Comparison of ENCODE assay signal across 12 mouse cellular contexts in the genomic region with DNA sequence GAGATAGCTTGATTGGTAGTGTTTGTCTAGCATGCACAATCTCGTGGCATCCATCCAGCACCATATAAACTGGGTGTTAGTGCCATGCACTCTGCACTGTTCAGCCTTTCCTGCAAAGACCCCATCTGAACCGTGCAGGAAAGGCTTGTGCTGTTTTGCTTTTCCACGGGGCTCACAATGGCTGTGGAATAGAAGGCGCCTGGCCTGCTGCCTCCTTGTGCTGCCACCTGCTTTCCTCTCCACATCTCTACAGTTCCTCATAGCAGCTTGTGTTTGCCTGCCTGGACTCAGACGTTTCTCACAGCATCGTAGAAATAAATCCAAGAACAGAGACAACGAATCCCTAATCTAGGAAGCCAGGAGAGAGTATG. TPM values are rescaled to one million over a fixed set of nuclear protein-coding genes. Genes with fewer than 3 reads are reported as not detected.
DNase-seq lines count a peak whose midpoint lies in the region; ATAC-seq and TF ChIP-seq lines count a peak whose summit lies in the region.
"Had no signal": no experiment of that assay in that cellular context is flagged by ENCODE, and none has a peak within 500 bp of the region (broad histone marks: within the 10 kb centered on the region; RNA-seq: fewer than 3 reads in every experiment).

No protein-coding gene starts in this region.

- ATAC-seq in embryonic facial prominence, embryonic 14.5 days (ENCODE audit: low read depth) = peak; percentile 39; the same call in 1 of the 2 replicates
- ATAC-seq in limb, embryonic 14.5 days (ENCODE audit: low FRiP score, low read depth) = no peak

- H3K4me1 ChIP-seq in cerebellum, adult 2 months (ENCODE audit: control insufficient read depth, insufficient read depth, low read length) = no peaks in the 10 kb centered on the region
- H3K4me1 ChIP-seq in embryonic facial prominence, embryonic 14.5 days (ENCODE audit: control insufficient read depth, insufficient read depth, low read length) = no peaks in the 10 kb centered on the region
- no peaks in the 10 kb centered on the region for H3K4me1 ChIP-seq in limb, embryonic 14.5 days (ENCODE audit: control insufficient read depth, insufficient read depth, low read length)
- no peaks in the 10 kb centered on the region for H3K4me1 ChIP-seq in thymus, adult 2 months (replicated peaks; ENCODE audit: control insufficient read depth, insufficient read depth, low read length)

- intact Hi-C loops in left cerebral cortex, postnatal 14 days (cut with DNase I) = loop anchor here (5.0 kb wide), 2 partner anchors 115 to 170 kb away; a partner anchor contains a TSS
- intact Hi-C loops in gastrocnemius, postnatal 14 days (cut with DNase I; ENCODE audit: low total_unique reads) = loop anchor here (5.0 kb wide), 1 partner anchor 170 kb away; a partner anchor contains a TSS

- DNase-seq in cerebellum, postnatal 10 days = peak; percentile 47 to 48
- no peak for DNase-seq in cerebellum, adult 2 months
- peak; percentile 25 to 33 for DNase-seq in left cerebral cortex, postnatal 14 days (ENCODE audit: low spot score in 2 of 2)
- no peak for DNase-seq in left cerebral cortex, adult 18-20 months (ENCODE audit: low spot score in 2 of 2)
- no peak for DNase-seq in embryonic facial prominence, embryonic 14.5 days (ENCODE audit: low spot score)
- peak; percentile 7 for DNase-seq in limb, embryonic 14.5 days (ENCODE audit: low spot score)
- no peak for DNase-seq in thymus, adult 2 months
- DNase-seq in gastrocnemius, postnatal 14 days = no peak
- DNase-seq: adrenal gland, postnatal 36 days had no signal

- TF ChIP-seq CTCF in cerebellum, adult 2 months (IDR thresholded peaks at IDR 0.05; ENCODE audit: borderline replicate concordance, insufficient read depth, low read depth, low read length) = no peak
- TF ChIP-seq CTCF in thymus, adult 2 months (IDR thresholded peaks at IDR 0.05; ENCODE audit: borderline replicate concordance, control insufficient read depth, extremely low read depth, insufficient read depth, low read length, poor library complexity) = no peak

- no peaks in the 10 kb centered on the region for H3K36me3 ChIP-seq in embryonic facial prominence, embryonic 14.5 days (ENCODE audit: control insufficient read depth, insufficient read depth, low read length)
- no peaks in the 10 kb centered on the region for H3K36me3 ChIP-seq in limb, embryonic 14.5 days (ENCODE audit: control insufficient read depth, insufficient read depth, low read length)
- no peaks in the 10 kb centered on the region for H3K36me3 ChIP-seq in thymus, adult 2 months (ENCODE audit: control insufficient read depth, insufficient read depth, low read length)

- H3K9me3 ChIP-seq in embryonic facial prominence, embryonic 14.5 days (ENCODE audit: control insufficient read depth, low read length) = no peaks in the 10 kb centered on the region
- no peaks in the 10 kb centered on the region for H3K9me3 ChIP-seq in limb, embryonic 14.5 days (ENCODE audit: control insufficient read depth, low read length)

- H3K27me3 ChIP-seq in cerebellum, adult 2 months (ENCODE audit: control insufficient read depth, insufficient read depth, low read length) = no peaks in the 10 kb centered on the region; the same call in 1 of the 2 replicates
- no peaks in the 10 kb centered on the region for H3K27me3 ChIP-seq in embryonic facial prominence, embryonic 14.5 days (replicated peaks; ENCODE audit: control insufficient read depth, insufficient read depth, low read length)
- H3K27me3 ChIP-seq in limb, embryonic 14.5 days (ENCODE audit: control insufficient read depth, insufficient read depth, low read length) = no peaks in the 10 kb centered on the region
- no peaks in the 10 kb centered on the region for H3K27me3 ChIP-seq in thymus, adult 2 months (ENCODE audit: control insufficient read depth, insufficient read depth, low read length)

- TF ChIP-seq POLR2A in cerebellum, adult 2 months (IDR thresholded peaks at IDR 0.05; ENCODE audit: borderline replicate concordance, insufficient read depth, low read length) = no peak
- TF ChIP-seq POLR2A in limb, embryonic 14.5 days (IDR thresholded peaks at IDR 0.05; ENCODE audit: borderline replicate concordance, extremely low read depth, insufficient read depth, insufficient read length) = no peak
- no peak for TF ChIP-seq POLR2A in thymus, adult 2 months (IDR thresholded peaks at IDR 0.05; ENCODE audit: control insufficient read depth, extremely low read depth, insufficient read depth, low read length, poor library complexity)

- no peak overlapping the region for H3K9ac ChIP-seq in embryonic facial prominence, embryonic 14.5 days (ENCODE audit: low read depth, low read length)
- H3K9ac ChIP-seq in limb, embryonic 14.5 days (ENCODE audit: low read depth, low read length, severe bottlenecking) = no peak overlapping the region

- H3K4me2 ChIP-seq in embryonic facial prominence, embryonic 14.5 days (ENCODE audit: low read depth, low read length) = no peak overlapping the region
- H3K4me2 ChIP-seq in limb, embryonic 14.5 days (replicated peaks; ENCODE audit: low read depth, low read length, severe bottlenecking) = no peak overlapping the region
- H3K4me2 ChIP-seq: liver, embryonic 11.5 days had no signal

- no peak overlapping the region for H3K4me3 ChIP-seq in cerebellum, adult 2 months (replicated peaks; ENCODE audit: insufficient read depth, low read depth, low read length)
- no peak overlapping the region for H3K4me3 ChIP-seq in embryonic facial prominence, embryonic 14.5 days (ENCODE audit: low read depth, low read length)
- no peak overlapping the region for H3K4me3 ChIP-seq in limb, embryonic 14.5 days (replicated peaks; ENCODE audit: low read length)
- no peak overlapping the region for H3K4me3 ChIP-seq in thymus, adult 2 months (ENCODE audit: control insufficient read depth, insufficient read depth, low read length)

- no peak overlapping the region for H3K27ac ChIP-seq in cerebellum, adult 2 months (ENCODE audit: insufficient read depth, low read length)
- no peak overlapping the region for H3K27ac ChIP-seq in embryonic facial prominence, embryonic 14.5 days (replicated peaks; ENCODE audit: low read depth, low read length)
- no peak overlapping the region for H3K27ac ChIP-seq in limb, embryonic 14.5 days (replicated peaks; ENCODE audit: low read depth, low read length)
- no peak overlapping the region for H3K27ac ChIP-seq in thymus, adult 2 months (ENCODE audit: control insufficient read depth, insufficient read depth, low read length)

- WGBS in cerebellum, adult 2 months = 47% methylated on average over 7 of the region's 7 CpGs
- WGBS in embryonic facial prominence, embryonic 14.5 days = 44% methylated on average over 7 of the region's 7 CpGs
- WGBS in limb, embryonic 14.5 days = 54% methylated on average over 7 of the region's 7 CpGs
- WGBS in thymus, adult 2 months = 53% methylated on average over 7 of the region's 7 CpGs

RNA-seq across cellular contexts. Expression of a gene that starts 15.9 kb away (rescaled TPM):
- 8.3 and 9.2 TPM in 2 replicates for polyA plus RNA-seq in cerebellum, adult 2 months (2012; rRNA removed)
- 1 to 10 TPM; 5.3 to 6.9 TPM for total RNA-seq in left cerebral cortex, postnatal 14 days (2021)
- total RNA-seq in left cerebral cortex, adult 18-20 months (2021) = 1 to 10 TPM; 4.8 to 5.5 TPM
- polyA plus RNA-seq in embryonic facial prominence, embryonic 14.5 days (2014; fragmentation: Nextera tagmentation; extraction: Ambion mirVana) = 12.8 and 13.6 TPM in 2 replicates
- 9.2 and 9.5 TPM in 2 replicates for polyA plus RNA-seq in limb, embryonic 14.5 days (2012; rRNA removed)
- polyA plus RNA-seq in limb, embryonic 14.5 days (2014; fragmentation: Nextera tagmentation; extraction: Ambion mirVana) = 11.5 and 13.5 TPM in 2 replicates
- polyA plus RNA-seq in thymus, adult 2 months (2012; rRNA removed) = 0.85 and 1.2 TPM in 2 replicates
- 1 to 10 TPM; 2.5 to 3.2 TPM for total RNA-seq in gastrocnemius, postnatal 14 days (2021)

RNA-seq across cellular contexts. Expression of a gene that starts 22.5 kb away (rescaled TPM):
- not detected in 2 replicates for polyA plus RNA-seq in cerebellum, adult 2 months (2012; rRNA removed)
- total RNA-seq in left cerebral cortex, postnatal 14 days (2021) = not detected
- total RNA-seq in left cerebral cortex, adult 18-20 months (2021) = not detected
- 0.11 TPM in 1 of 2 replicates, not detected in the other for polyA plus RNA-seq in embryonic facial prominence, embryonic 14.5 days (2014; fragmentation: Nextera tagmentation; extraction: Ambion mirVana)
- polyA plus RNA-seq in limb, embryonic 14.5 days (2012; rRNA removed) = 0.01 TPM in 2 replicates
- polyA plus RNA-seq in limb, embryonic 14.5 days (2014; fragmentation: Nextera tagmentation; extraction: Ambion mirVana) = not detected in 2 replicates
- not detected in 2 replicates for polyA plus RNA-seq in thymus, adult 2 months (2012; rRNA removed)
- total RNA-seq in gastrocnemius, postnatal 14 days (2021) = under 1 TPM; 0.09 to 0.10 TPM
- total RNA-seq: hematopoietic stem cell, adult 5-6 weeks had no signal
- polyA plus RNA-seq: liver, embryonic 11.5 days; neural tube, embryonic 11.5 days had no signal

Comparison
In these comparisons a context has a peak if more than half of its experiments do, and no peak if none do; other contexts are left out.
1. DNase-seq: peak in cerebellum, postnatal 10 days (2 of 2), left cerebral cortex, postnatal 14 days (2 of 2) and limb, embryonic 14.5 days (single experiment); none in cerebellum, adult 2 months (0 of 2), left cerebral cortex, adult 18-20 months (0 of 2), embryonic facial prominence, embryonic 14.5 days (single experiment), thymus, adult 2 months (single experiment) and gastrocnemius, postnatal 14 days (single experiment).